Mouse (Mus musculus) thymus, adult 2 months (tissue): ENCODE results near the gene Ddx46.
"Not testable (repeated sequence)": the region's sequence is repeated elsewhere in the genome, so short reads cannot be mapped to it uniquely, and the experiment has no call there.

Experiments used
- CTCF ChIP-seq: fragments of 200-500 bp; IDR thresholded peaks from 2 replicates; pipeline ENCODE4 v1.5.1; 2012; ENCODE audit warnings: mild to moderate bottlenecking, control low read depth, low read length, moderate library complexity, borderline replicate concordance; ENCODE audit not compliant: control insufficient read depth, poor library complexity, insufficient read depth; ENCODE audit errors: extremely low read depth
- POLR2A ChIP-seq: fragments of 200-500 bp; IDR thresholded peaks from 2 replicates; pipeline ENCODE4 v1.6.1; 2012; ENCODE audit warnings: mild to moderate bottlenecking, low read length, control low read depth, moderate library complexity; ENCODE audit not compliant: control insufficient read depth, poor library complexity, insufficient read depth; ENCODE audit errors: extremely low read depth

DNA sequence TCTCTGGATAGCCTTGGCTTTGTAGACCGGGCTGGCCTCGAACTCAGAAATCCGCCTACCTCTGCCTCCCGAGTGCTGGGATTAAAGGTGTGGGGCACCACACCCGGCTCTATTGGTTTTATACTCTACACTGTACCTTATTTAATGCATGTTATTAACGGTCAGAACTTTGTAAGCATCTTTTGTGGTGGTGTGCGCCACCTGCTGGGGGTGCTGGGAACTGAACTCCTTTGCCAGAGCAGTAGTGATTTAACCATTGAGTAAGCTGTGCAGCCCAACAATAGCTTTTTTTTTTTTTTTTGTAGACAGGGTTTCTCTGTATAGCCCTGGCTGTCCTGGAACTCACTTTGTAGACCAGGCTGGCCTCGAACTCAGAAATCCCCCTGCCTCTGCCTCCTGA lies 5.7 kb downstream of the Ddx46 start:
- not testable (repeated sequence) for TF ChIP-seq POLR2A
- peak; percentile 60; the same call in 1 of the 2 replicates for TF ChIP-seq CTCF
